Mouse (Mus musculus) ES-Bruce4 (cell line): ENCODE data around the gene Atp1b2.

Experiments used
- CTCF ChIP-seq: IDR thresholded peaks from one replicate; pipeline ENCODE4 v1.8.1; 2011; ENCODE audit warnings: low read depth, low read length
- EP300 ChIP-seq: IDR thresholded peaks from 2 replicates; pipeline ENCODE4 v1.6.1; 2011; ENCODE audit warnings: low read depth, low read length; ENCODE audit not compliant: insufficient read depth

DNA sequence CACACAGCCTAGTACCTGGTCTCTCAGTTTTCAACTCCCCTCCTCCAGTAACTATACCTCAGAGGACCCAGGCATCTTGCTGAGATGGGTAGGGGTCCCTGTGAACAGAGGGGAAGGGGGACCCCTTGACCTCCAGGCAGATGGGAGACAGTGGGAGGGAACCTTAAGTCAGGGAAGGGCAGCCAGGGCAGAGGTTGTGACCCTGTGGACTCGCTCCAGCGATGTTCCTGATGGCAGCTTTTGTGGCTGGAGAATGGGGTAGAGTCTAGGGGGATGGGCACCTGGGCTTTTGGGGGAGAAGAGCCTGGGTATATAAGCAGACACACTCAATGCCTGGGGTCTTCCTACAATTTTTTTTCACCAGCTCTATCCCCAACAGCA is 52.4 kb downstream of the Atp1b2 start:
- TF ChIP-seq EP300, result no peak
- TF ChIP-seq CTCF, result no peak
